Mouse (Mus musculus) pancreas, adult 10 weeks (tissue): ENCODE data around the gene Pcdh19. TPM values are rescaled to one million over a fixed set of nuclear protein-coding genes. Genes with fewer than 3 reads are reported as not detected.

Source experiments
- polyA plus RNA-seq: library from polyadenylated mRNA; stranded (reverse); fragments of 350-450 nt; fragmentation: Illumina TruSeq; extraction: RNeasy Lipid Tissue Mini Kit (QIAGEN cat#74804); gene quantifications from one replicate; pipeline ENCODE4 v1.2.3, GENCODE M21; 2015; ENCODE audit warnings: low read depth, low replicate concordance; ENCODE audit not compliant: insufficient read depth

Gene Pcdh19
- 0.89 TPM for polyA plus RNA-seq

GRCm38 (mm10) chrX:133688840-133689239, at the start of gene Pcdh19:
Pcdh19 (minus strand) TSS chrX:133688987.

Other genes starting within 250 kb of the Pcdh19 start
- not detected for gene Tnmd, start 162.0 kb upstream of the Pcdh19 start, polyA plus RNA-seq
- gene Tspan6, start 209.4 kb upstream of the Pcdh19 start, polyA plus RNA-seq, result 3.2 TPM
- 1.0 TPM for gene Srpx2, start 219.4 kb upstream of the Pcdh19 start, polyA plus RNA-seq